Mouse (Mus musculus): ENCODE measurements around the gene Lpp. TPM values are rescaled to one million over a fixed set of nuclear protein-coding genes. Genes with fewer than 3 reads are reported as not detected.

Lpp gene
- polyA plus RNA-seq, 1 experiment, result 9.3 TPM

- DNase-seq (ENCODE audit: low read depth, low spot score), result no peak
- 63% methylated on average over 2 of the region's 2 CpGs for WGBS
Observed at GRCm38 (mm10) chr16:24577798-24578197, 184.5 kb downstream of the Lpp start.

DNA sequence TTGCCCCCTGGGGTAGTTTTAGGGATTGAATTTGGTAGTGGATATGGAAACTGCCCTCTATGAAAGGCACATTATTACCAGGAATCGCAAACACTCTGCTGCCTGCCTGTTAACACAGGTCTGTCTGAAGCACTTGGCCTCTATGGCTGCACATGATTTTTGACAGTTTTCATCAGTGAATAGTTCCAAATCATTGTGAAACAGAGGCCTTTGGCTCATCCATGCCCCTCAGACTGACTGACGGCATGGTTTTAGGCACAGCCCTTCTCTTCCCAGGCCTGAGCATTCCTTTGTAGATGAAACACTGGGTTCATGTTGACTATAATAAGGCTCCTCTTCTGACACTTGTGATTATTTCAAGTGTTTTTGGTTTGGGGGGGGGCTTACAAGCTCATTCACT lies 189.5 kb downstream of the Lpp start:
- no peak for DNase-seq (ENCODE audit: low read depth, low spot score)
- WGBS, result 92% methylated on average over 2 of the region's 2 CpGs

- 34% methylated on average over 4 of the region's 4 CpGs for WGBS
Observed at GRCm38 (mm10) chr16:24593535-24593934, 200.2 kb downstream of the Lpp start.

DNA sequence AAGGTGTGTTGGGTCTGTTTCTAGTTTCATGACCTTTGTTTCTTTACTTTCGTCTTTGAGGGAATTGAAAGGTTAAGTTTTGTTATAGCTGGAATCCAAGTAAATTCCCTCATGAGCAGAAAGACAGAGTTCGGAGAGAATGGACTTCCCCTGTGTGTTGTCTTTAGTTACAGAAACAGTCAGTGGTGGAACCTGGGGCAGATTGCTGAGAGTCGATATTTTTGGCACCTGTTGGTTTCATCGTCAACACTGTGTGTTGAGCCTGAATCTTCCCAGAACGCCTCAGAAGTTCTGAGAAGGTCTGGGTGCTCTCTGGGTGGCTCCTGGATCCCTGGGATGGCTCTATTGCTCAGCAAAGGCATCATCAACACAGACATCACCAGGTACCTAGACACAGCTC lies 201.2 kb downstream of the Lpp start:
- DNase-seq (ENCODE audit: low read depth, low spot score), result no peak
- WGBS, result 86% methylated on average over 5 of the region's 5 CpGs

More at GRCm38 (mm10) chr16:24593535-24593934, 200.2 kb downstream of the Lpp start:
- DNase-seq (ENCODE audit: low read depth, low spot score), result no peak

- no peak for DNase-seq (ENCODE audit: low read depth, low spot score)
Observed at GRCm38 (mm10) chr16:24595493-24595892, 202.2 kb downstream of the Lpp start.

DNA sequence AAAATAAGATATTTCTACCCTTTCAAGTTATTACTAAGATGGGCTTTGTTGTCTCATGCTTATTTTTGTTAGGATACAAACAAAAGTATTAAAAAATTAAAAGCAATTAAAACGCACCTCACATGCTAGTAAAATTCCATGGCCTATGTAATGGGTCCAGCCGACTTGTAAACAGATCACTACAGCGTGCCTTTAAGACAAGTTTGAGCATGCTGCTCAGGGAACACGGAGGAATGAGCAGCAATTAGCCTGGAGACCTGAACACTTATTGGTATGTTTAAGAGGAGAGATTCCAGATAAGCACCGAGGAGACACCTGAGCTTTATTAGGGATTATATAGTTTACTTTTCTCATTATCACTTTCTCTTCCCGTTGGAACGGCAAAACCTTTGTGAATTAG lies 205.3 kb downstream of the Lpp start:
- DNase-seq (ENCODE audit: low read depth, low spot score), result no peak
- WGBS, result 32% methylated on average over 7 of the region's 7 CpGs

- DNase-seq (ENCODE audit: low read depth, low spot score), result no peak
- WGBS, result 82% methylated on average over 7 of the region's 7 CpGs
Observed at GRCm38 (mm10) chr16:24599766-24600165, 206.5 kb downstream of the Lpp start.

- 93% methylated on average over 14 of the region's 14 CpGs for WGBS
- DNase-seq (ENCODE audit: low read depth, low spot score), result no peak
Observed at GRCm38 (mm10) chr16:24600260-24600948, 207.1 kb downstream of the Lpp start.

DNA sequence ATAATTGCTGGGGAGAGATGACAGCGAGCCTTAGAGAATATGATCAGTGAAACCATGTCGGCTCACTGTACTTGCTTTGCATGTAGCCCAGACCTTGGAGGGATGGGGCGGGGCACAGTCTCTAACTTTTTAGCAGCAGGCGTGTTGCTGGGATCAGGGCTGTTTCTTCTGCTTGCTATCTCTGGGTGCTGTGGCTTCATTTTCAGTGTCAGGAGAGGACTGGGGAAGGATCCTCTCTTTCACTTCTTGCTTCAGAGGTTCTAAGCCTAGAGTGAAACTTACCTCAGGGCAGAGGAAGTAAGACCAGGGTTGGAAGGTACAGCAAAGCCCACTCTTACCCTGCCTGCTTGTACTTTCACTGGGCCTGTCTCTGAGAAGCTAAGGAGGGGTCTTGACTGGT lies 210.0 kb downstream of the Lpp start:
- DNase-seq (ENCODE audit: low read depth, low spot score), result no peak
- WGBS, result 58% methylated on average over 4 of the region's 4 CpGs

GRCm38 (mm10) chr16:24607896-24608457 lies 214.7 kb downstream of the Lpp start:
- no peak for DNase-seq (ENCODE audit: low read depth, low spot score)
- 88% methylated on average over 8 of the region's 8 CpGs for WGBS

DNA sequence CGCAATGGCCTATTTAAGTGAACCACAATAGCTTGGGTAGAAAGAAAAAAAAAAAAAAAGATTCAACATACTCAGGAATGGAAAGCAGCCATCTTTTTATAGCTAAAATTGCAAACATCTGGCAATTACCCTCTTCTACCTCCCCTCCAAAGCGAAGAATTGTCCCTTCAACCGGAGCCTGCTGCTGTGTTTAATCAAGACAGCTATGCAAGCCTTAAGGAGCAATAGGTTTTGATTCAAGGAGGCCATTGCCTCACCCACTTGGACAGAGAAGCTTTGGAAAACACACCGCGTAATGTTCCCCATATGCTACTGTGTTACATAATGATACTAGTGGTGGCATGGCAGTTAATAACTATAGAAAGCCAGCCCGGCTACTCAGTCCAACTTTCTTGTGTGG lies 226.2 kb downstream of the Lpp start:
- 67% methylated on average over 6 of the region's 6 CpGs for WGBS
- DNase-seq (ENCODE audit: low read depth, low spot score), result no peak

- WGBS, result 81% methylated on average over 3 of the region's 3 CpGs
- DNase-seq (ENCODE audit: low read depth, low spot score), result no peak
Observed at GRCm38 (mm10) chr16:24620021-24620420, 226.7 kb downstream of the Lpp start.

- DNase-seq (ENCODE audit: low read depth, low spot score), result peak; percentile 28
- WGBS, result 27% methylated on average over 3 of the region's 3 CpGs
Observed at GRCm38 (mm10) chr16:24622226-24623194, 229.2 kb downstream of the Lpp start.

DNA sequence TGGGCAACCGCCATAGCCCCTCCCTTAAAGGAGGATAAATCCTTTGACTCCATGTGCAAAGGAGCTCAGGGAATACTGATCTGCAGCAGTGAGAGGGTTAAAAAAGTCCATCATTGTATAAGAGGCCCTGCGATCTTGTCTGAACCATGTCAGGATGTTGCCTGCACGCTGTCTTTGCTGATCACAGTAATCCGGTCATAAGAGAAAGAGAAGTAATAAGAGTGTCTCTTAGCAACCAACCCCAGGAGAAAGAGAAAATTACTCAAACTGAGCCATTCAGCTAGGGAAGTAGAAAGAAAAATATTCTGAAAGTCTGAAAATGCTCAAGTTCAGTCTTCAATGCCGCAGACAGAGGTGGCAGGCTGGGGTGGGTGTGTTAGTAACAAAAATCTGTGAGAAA lies 231.0 kb downstream of the Lpp start:
- 82% methylated on average over 5 of the region's 5 CpGs for WGBS
- no peak for DNase-seq (ENCODE audit: low read depth, low spot score)

DNA sequence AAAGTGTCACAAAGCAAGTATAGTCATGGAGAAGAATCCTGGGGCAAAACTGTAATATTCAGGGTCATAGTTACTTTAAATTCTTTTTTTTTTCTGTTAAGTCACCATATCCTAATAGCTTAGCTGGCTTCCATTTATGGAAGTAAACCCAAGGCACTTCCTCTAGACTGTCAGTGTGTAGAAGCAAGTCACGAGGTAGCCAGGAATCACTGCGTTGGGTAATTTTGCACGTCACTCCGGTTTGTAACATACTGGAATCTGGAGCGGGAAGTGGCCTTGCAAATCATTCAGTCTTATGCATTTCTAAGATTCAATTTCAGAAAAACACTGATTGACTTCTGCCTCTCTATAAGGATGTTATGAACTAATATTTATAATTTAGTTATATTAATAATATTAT lies 232.3 kb downstream of the Lpp start:
- WGBS, result 89% methylated on average over 5 of the region's 5 CpGs

GRCm38 (mm10) chr16:24628779-24629178 lies 235.5 kb downstream of the Lpp start:
- no peak for DNase-seq (ENCODE audit: low read depth, low spot score)
- 94% methylated on average over 1 of the region's 1 CpGs for WGBS

More for the DNA sequence above, 232.3 kb downstream of the Lpp start:
- DNase-seq (ENCODE audit: low read depth, low spot score), result no peak

DNA sequence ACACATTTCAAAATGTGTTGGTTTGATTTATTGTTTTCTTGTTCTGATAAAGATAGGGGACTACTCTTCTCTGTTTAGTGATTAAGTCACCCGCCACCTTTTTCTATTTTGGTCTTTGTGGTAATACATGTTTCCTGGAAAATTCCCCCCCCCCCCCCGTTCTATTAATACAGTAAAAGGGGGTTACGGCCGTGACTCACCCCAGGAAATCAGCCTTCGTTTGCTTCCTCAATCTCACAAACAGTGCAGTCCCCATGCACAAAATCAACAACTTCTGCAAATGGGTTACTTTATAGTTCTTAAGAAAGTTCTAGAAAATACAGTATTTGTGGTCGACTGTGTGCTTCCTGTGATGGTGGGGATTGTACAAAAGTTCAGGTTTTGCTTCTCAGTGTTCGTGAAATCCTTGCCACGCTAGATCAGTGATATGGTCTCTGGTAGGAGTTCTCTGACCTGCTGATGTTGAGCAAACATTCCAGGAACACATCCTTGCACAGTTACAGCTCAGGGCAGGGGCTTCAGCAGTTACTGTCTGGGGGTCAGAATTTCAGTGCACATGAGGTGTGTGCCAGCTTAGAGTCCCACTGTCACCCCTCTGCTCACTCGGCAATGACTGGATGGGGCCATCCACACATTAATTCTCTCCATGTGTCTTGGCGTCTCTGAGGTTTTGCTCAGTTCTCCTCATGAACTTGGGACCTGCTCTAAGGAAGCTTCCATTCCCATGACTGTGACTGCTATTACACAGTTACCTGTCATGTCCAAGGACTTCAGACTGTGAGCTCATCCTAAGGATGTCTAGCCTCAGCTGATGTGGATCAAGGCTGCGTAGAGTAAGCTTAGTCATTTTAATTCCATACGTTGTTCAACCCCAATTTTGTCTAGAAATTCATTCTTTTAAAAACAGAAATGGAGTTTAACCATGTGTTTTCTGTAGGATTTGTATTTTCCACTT lies 236.2 kb downstream of the Lpp start:
- 67% methylated on average over 12 of the region's 12 CpGs for WGBS
- DNase-seq (ENCODE audit: low read depth, low spot score), result no peak

- WGBS, result 93% methylated on average over 7 of the region's 7 CpGs
- DNase-seq (ENCODE audit: low read depth, low spot score), result no peak
Observed at GRCm38 (mm10) chr16:24635381-24635919, 242.1 kb downstream of the Lpp start.

GRCm38 (mm10) chr16:24636894-24637293 lies 243.6 kb downstream of the Lpp start:
- WGBS, result 87% methylated on average over 2 of the region's 2 CpGs
- no peak for DNase-seq (ENCODE audit: low read depth, low spot score)

All from large intestine, adult 2 months (tissue).